Mouse (Mus musculus) embryonic facial prominence, embryonic 14.5 days (tissue): Measurements from ENCODE around the gene Homer3. TPM values are rescaled to one million over a fixed set of nuclear protein-coding genes. Genes with fewer than 3 reads are reported as not detected.
A peak's percentile ranks its signal among the peaks of the same experiment; 100 is the strongest.

Experiments
- ATAC-seq: fragments of 200-750 bp; cut with Nextera tagmentation; 2 replicates; pipeline ENCODE4 v1.8.0; 2017; ENCODE audit warnings: low read depth, moderate number of reproducible peaks, moderate TSS enrichment
- DNase-seq: peaks from one replicate; pipeline ENCODE4 v3.0.0-alpha.2; 2015; ENCODE audit warnings: low spot score
- H3K27ac ChIP-seq: fragments of 300-500 bp; sonication (generic); replicated peaks from 2 replicates; pipeline ENCODE4 v1.5.1; 2014; ENCODE audit warnings: low read depth, mild to moderate bottlenecking, low read length, moderate library complexity
- H3K27me3 ChIP-seq: fragments of 300-500 bp; sonication (generic); replicated peaks from 2 replicates; pipeline ENCODE4 v1.6.1; 2014; ENCODE audit warnings: low read length; ENCODE audit not compliant: control insufficient read depth, insufficient read depth
- H3K36me3 ChIP-seq: fragments of 300-500 bp; sonication (generic); 2 replicates; pipeline ENCODE4 v1.6.1; 2014; ENCODE audit warnings: low read length, mixed read lengths; ENCODE audit not compliant: control insufficient read depth, insufficient read depth
- H3K4me1 ChIP-seq: fragments of 300-500 bp; sonication (generic); 2 replicates; pipeline ENCODE4 v1.6.1; 2014; ENCODE audit warnings: antibody characterized with exemption, low read length; ENCODE audit not compliant: control insufficient read depth, insufficient read depth
- H3K4me2 ChIP-seq: fragments of 300-500 bp; sonication (generic); 2 replicates; pipeline ENCODE4 v1.6.1; 2014; ENCODE audit warnings: low read depth, mild to moderate bottlenecking, low read length, moderate library complexity, mixed read lengths
- H3K4me3 ChIP-seq: fragments of 300-500 bp; sonication (generic); 2 replicates; pipeline ENCODE4 v1.5.1; 2014; ENCODE audit warnings: low read depth, mild to moderate bottlenecking, low read length
- H3K9ac ChIP-seq: fragments of 300-500 bp; sonication (generic); 2 replicates; pipeline ENCODE4 v1.6.1; 2014; ENCODE audit warnings: low read depth, mild to moderate bottlenecking, low read length, moderate library complexity, mixed read lengths
- H3K9me3 ChIP-seq: fragments of 300-500 bp; sonication (generic); 2 replicates; pipeline ENCODE4 v1.6.1; 2016; ENCODE audit warnings: low read length; ENCODE audit not compliant: control insufficient read depth
- WGBS: fragments of 180-500 bp; shearing (Covaris S2); extraction: QIAGEN DNeasy Blood & Tissue Kit; methylation state at CpG from one replicate; pipeline ENCODE4 v1.1.7; 2014; 5-methylcytosine and 5-hydroxymethylcytosine counted together
- polyA plus RNA-seq: library from polyadenylated mRNA; unstranded; fragments of >200 nt; fragmentation: Nextera tagmentation; extraction: Ambion mirVana; gene quantifications from 2 replicates; pipeline ENCODE4 v1.2.1, GENCODE M21; 2014

Homer3 gene
- polyA plus RNA-seq, 1 experiment from 2014 or later = 26.8 TPM

DNA sequence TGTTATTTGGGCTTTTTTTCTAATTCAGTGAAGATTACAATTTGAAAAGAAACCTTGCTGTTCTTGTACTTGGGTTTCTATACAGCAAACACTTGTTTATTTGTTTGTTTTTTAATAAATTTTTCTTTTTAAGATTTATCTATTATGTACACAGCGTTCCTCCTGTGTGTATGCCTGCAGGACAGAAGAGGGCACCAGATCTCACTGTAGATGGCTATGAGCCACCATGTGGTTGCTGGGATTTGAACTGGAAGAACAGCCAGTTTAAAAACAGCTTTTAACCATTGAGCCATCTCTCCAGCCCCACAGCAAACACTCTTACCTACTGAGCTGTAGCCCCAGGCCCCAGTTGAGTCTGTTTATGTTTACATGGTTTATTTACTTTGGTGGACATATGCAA lies 28.0 kb upstream of the Homer3 start:
- Histone ChIP-seq H3K4me3 (no peak overlapping the region), H3K4me2 (no peak overlapping the region), H3K4me1 (no peaks in the 10 kb centered on the region), H3K9ac (no peak overlapping the region), H3K27me3 (no peaks in the 10 kb centered on the region), H3K36me3 (peaks cover 98% of the 10 kb centered on the region), H3K9me3 (no peaks in the 10 kb centered on the region), H3K27ac (no peak overlapping the region)
- ATAC-seq (no peak), DNase-seq (no peak)
- 88% methylated on average over 1 of the region's 1 CpGs for WGBS

DNA sequence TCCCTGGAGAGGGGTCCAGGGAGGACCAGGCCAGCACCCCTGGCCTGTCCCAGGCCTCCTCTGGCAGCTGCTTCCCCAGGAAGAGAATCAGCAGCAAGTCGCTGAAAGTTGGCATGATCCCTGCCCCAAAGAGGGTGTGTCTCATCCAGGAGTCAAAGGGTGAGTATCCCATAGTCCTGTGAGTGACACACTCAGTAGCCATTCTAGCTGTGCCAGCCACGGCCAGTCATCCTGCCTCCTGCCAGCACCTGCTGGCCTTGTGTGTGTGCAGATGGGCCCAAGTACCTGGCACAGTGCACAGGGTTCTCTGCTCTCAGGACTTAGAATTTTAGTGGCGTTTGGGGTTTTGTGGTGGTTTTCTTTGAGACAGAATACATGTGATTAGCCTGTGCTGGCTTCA lies 25.2 kb upstream of the Homer3 start:
- H3K9me3 ChIP-seq = no peaks in the 10 kb centered on the region
- H3K4me2 ChIP-seq = no peak overlapping the region
- H3K36me3 ChIP-seq = peaks cover 98% of the 10 kb centered on the region
- no peak for DNase-seq
- no peaks in the 10 kb centered on the region for H3K27me3 ChIP-seq
- no peak overlapping the region; the same call in 1 of the 2 replicates for H3K9ac ChIP-seq
- no peak overlapping the region for H3K4me3 ChIP-seq
- H3K27ac ChIP-seq = no peak overlapping the region
- no peaks in the 10 kb centered on the region for H3K4me1 ChIP-seq
- WGBS = 92% methylated on average over 3 of the region's 3 CpGs
- ATAC-seq = no peak

DNA sequence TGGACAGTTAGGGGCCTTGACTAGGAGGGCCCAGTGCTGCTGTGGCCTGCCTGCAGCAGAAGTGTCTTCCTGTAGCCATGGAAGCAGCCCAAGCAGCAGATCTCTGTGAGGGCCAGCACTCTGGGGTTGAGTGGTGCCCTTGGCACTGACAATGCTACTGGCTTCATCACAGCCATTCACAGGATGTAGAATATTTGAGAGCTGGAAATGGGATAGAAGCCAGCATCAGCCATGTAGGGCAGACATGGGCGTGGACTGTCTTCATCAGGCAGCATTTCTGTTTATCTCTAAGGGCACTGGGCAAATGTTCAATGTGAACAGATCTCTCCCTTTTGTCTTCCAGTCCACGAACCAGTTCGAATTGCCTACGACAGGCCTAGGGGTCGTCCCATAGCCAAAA lies 24.0 kb upstream of the Homer3 start:
- no peak overlapping the region for H3K4me2 ChIP-seq
- 92% methylated on average over 5 of the region's 5 CpGs for WGBS
- DNase-seq (no peak), ATAC-seq (no peak)
- H3K27ac ChIP-seq = no peak overlapping the region
- H3K27me3 ChIP-seq = no peaks in the 10 kb centered on the region
- no peaks in the 10 kb centered on the region for H3K4me1 ChIP-seq
- peaks cover 98% of the 10 kb centered on the region for H3K36me3 ChIP-seq
- H3K4me3 ChIP-seq = no peak overlapping the region
- no peak overlapping the region for H3K9ac ChIP-seq
- no peaks in the 10 kb centered on the region for H3K9me3 ChIP-seq

DNA sequence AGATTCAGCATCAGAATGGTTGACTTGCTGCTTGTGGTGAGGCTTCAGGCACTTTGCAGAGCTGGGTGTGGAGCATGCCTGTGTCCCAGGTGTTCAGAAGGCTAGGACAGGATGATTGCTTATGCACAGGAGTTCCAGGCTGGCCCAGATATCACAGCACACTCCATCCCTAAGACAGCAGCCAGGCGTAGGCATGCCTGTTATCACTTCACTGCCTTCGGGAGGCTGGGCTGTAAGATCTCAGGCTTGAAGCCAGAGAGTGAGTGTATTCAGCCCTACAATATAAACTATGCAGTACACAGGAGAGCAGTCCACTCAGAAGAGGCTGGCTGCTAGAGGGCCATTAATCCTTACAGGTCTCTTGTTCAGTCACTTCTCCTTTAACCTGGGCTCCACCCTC lies 23.6 kb upstream of the Homer3 start:
- Histone ChIP-seq H3K4me1 (no peaks in the 10 kb centered on the region), H3K27me3 (no peaks in the 10 kb centered on the region), H3K36me3 (peaks cover 98% of the 10 kb centered on the region), H3K9ac (no peak overlapping the region), H3K27ac (no peak overlapping the region), H3K4me3 (no peak overlapping the region), H3K4me2 (no peak overlapping the region), H3K9me3 (no peaks in the 10 kb centered on the region)
- WGBS = 89% methylated on average over 2 of the region's 2 CpGs
- no peak for DNase-seq
- ATAC-seq = no peak

DNA sequence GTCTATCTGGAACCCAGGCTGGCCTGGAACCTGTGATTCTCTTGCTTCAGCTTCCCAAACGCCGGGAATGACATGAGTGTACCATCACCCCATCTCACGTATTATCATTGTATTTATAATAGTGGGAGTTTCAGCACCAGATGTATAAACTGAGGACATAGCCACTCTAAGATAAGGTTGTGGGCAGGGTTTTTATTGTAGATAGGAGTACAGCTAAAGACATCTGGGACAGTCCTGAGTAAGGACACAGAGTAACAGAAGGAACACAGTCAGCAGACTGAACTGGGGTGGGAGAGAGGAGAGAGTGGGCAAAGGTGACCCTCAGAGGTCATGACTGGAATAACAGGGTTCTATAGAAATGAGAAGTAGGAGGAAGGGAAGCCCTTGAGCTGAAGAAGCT lies 15.0 kb upstream of the Homer3 start:
- WGBS = 93% methylated on average over 3 of the region's 3 CpGs
- H3K27ac ChIP-seq = no peak overlapping the region
- DNase-seq (no peak), ATAC-seq (no peak)
- H3K4me1 ChIP-seq = no peaks in the 10 kb centered on the region
- H3K4me3 ChIP-seq = no peak overlapping the region
- no peaks in the 10 kb centered on the region for H3K9me3 ChIP-seq
- H3K36me3 ChIP-seq = peaks cover 34% of the 10 kb centered on the region
- no peak overlapping the region for H3K4me2 ChIP-seq
- H3K9ac ChIP-seq = no peak overlapping the region
- no peaks in the 10 kb centered on the region for H3K27me3 ChIP-seq

DNA sequence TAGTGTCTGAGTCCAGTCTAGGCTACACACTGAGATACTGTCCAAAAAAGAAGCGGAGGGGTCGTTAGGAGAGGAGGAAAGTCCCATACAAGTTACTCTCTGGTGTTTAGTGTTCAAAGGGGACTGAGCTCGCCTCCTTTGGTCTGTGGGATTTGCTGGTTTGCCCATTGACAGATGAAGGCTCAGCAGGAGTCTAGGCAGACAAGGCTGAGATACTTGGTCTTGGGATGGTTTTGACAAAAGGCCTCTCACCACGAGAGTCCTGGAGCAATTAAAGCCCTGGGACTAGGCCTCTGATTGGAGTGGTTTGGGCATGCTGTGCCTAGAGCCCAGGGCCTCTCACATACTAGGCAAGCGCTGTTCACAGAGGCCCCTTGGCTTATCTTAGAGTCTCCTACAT lies 14.3 kb upstream of the Homer3 start:
- Histone ChIP-seq H3K4me3 (no peak overlapping the region), H3K36me3 (peaks cover 28% of the 10 kb centered on the region), H3K9ac (no peak overlapping the region), H3K27ac (peak overlapping the region; percentile 46; the same call in 1 of the 2 replicates), H3K4me1 (no peaks in the 10 kb centered on the region), H3K9me3 (no peaks in the 10 kb centered on the region), H3K4me2 (no peak overlapping the region), H3K27me3 (no peaks in the 10 kb centered on the region)
- 0 out of 2 replicates have a peak, but pooled peaks have one; percentile 8 for ATAC-seq
- no peak for DNase-seq
- WGBS = 64% methylated on average over 5 of the region's 5 CpGs

DNA sequence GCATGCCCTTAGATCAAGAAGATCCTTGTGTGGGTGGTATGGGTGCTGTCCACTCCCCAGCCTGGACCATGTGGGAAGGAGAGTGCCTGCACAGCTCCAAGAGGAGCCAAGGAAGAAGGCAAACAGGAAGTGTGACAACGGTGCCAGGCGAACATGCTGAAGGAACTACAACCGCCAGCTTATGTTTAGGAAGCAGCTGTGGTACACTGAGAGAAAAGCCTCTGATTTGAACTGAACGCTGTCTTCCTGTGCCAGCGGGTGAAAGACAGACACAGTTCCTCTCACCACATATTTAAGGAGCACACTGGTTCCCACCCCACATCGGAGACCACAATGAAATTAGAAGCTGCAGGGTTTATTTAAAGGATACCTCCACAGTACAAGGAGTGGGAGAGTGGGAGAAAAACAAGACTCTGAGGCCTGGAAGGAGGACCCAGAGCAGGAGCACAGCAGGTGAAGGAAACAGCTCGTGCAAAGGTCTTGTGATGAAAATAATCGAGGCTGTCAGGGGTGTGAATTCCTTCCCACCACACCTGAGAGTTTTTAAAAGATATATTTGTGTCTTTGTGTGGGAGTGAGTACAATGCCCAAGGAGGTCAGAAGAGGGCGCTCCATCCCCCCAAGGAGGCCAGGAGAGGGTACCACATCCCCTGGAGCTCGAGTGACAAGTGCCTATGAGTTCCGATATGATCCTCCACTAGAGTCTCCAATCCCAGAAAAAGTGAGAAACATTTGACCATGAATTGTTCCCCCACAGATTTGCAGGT lies 13.6 kb upstream of the Homer3 start:
- ATAC-seq (peak; percentile 24; the same call in 1 of the 2 replicates), DNase-seq (peak; percentile 57)
- no peak overlapping the region for H3K9ac ChIP-seq

DNA sequence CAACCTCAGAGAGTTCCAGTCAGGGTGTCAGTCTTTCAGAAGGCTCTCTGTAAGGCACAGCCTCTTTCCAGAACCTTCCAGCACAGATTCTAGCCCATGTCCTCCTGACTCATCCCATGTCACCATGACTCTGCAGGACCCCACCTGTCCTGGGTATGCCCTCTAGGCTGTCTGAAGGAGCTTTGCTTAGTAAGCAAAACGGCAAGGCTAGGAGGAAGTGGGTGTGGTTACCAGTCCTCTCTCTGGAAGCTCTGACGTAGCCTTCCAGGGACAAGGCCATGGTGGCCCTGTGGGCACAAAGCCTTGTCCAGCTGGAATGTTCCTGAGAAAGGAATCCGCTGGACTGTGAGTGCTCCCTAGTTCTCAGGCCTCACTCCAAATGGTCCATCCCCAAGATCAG lies 9.7 kb upstream of the Homer3 start:
- H3K27me3 ChIP-seq = no peaks in the 10 kb centered on the region
- H3K36me3 ChIP-seq = no peaks in the 10 kb centered on the region
- DNase-seq (peak; percentile 17), ATAC-seq (no peak)
- 63% methylated on average over 3 of the region's 3 CpGs for WGBS
- no peak overlapping the region for H3K4me2 ChIP-seq
- no peaks in the 10 kb centered on the region; the same call in 1 of the 2 replicates for H3K9me3 ChIP-seq
- no peak overlapping the region for H3K27ac ChIP-seq
- no peaks in the 10 kb centered on the region for H3K4me1 ChIP-seq
- H3K4me3 ChIP-seq = no peak overlapping the region
- H3K9ac ChIP-seq = no peak overlapping the region

More for the DNA sequence above, 13.6 kb upstream of the Homer3 start:
- 44% methylated on average over 11 of the region's 11 CpGs for WGBS
- Histone ChIP-seq H3K4me1 (no peaks in the 10 kb centered on the region), H3K9me3 (no peaks in the 10 kb centered on the region), H3K4me2 (no peak overlapping the region), H3K27ac (peak overlapping the region; percentile 46; the same call in 1 of the 2 replicates), H3K4me3 (no peak overlapping the region), H3K27me3 (no peaks in the 10 kb centered on the region), H3K36me3 (peaks cover 21% of the 10 kb centered on the region)

DNA sequence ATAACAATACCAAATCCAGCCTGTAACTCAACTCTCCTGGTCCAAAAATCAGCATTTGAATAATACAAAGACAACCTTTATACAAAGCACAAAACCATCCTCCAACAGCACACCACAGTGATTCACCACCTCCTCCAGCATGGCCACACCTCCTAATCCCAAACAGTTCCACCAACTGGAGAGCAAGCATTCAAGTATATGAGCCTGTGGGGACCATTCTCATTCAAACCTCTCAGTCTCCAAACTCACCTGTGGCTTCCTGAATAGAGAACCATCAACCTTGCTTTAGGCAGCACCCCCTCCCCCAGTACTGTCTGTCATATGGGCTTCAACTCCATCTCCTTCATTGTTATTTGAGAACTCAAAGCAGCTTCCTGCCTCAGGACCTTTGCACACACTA lies 8.3 kb upstream of the Homer3 start:
- ATAC-seq (no peak), DNase-seq (no peak)
- Histone ChIP-seq H3K27me3 (no peaks in the 10 kb centered on the region), H3K36me3 (no peaks in the 10 kb centered on the region), H3K4me2 (no peak overlapping the region), H3K4me3 (no peak overlapping the region), H3K9me3 (no peaks in the 10 kb centered on the region; the same call in 1 of the 2 replicates), H3K9ac (no peak overlapping the region), H3K4me1 (no peaks in the 10 kb centered on the region), H3K27ac (no peak overlapping the region)
